Comparison of ENCODE assay signal across 9 mouse cellular contexts in genomic region chr7:105735464-105735863, GRCm38 (mm10). TPM values are rescaled to one million over a fixed set of nuclear protein-coding genes. Genes with fewer than 3 reads are reported as not detected.
DNase-seq lines count a peak whose midpoint lies in the region; ATAC-seq and TF ChIP-seq lines count a peak whose summit lies in the region.
"Not testable (repeated sequence)": the region's sequence is repeated elsewhere in the genome, so short reads cannot be mapped to it uniquely, and the experiment has no call there.
"Had no signal": no experiment of that assay in that cellular context is flagged by ENCODE, and none has a peak within 500 bp of the region (broad histone marks: within the 10 kb centered on the region; RNA-seq: fewer than 3 reads in every experiment).

No protein-coding gene starts in this region.

- H3K27ac ChIP-seq in CH12.LX (ENCODE audit: insufficient read depth, low read depth); forebrain, embryonic 14.5 days (ENCODE audit: low read depth, low read length); intestine, postnatal 0 days (ENCODE audit: low read depth, low read length); liver, adult 2 months (replicated peaks; ENCODE audit: insufficient read depth, low read depth, low read length); neural tube, embryonic 14.5 days (ENCODE audit: low read depth, low read length): not testable (repeated sequence)
- H3K27ac ChIP-seq in heart, embryonic 16.5 days (ENCODE audit: low read length), result peak overlapping the region; percentile 98

- not testable (repeated sequence) for ATAC-seq in forebrain, embryonic 14.5 days; heart, embryonic 16.5 days (replicated peaks; ENCODE audit: extremely low read depth, insufficient read depth, low FRiP score); intestine, postnatal 0 days; neural tube, embryonic 14.5 days (ENCODE audit: low read depth)

- peak overlapping the region; percentile 80 to 94 (median 89) for H3K4me3 ChIP-seq in CH12.LX (replicated peaks in 1 of 3; ENCODE audit: low read depth in 2 of 3, low read length in 2 of 3, poor library complexity in 1 of 3)
- H3K4me3 ChIP-seq in forebrain, embryonic 14.5 days (ENCODE audit: low read depth, low read length), result peak overlapping the region; percentile 87
- peak overlapping the region; percentile 94 for H3K4me3 ChIP-seq in heart, embryonic 16.5 days (ENCODE audit: low read length)
- H3K4me3 ChIP-seq in intestine, postnatal 0 days (ENCODE audit: low read depth, low read length), result peak overlapping the region; percentile 93
- peak overlapping the region; percentile 35; the same call in 1 of the 2 replicates for H3K4me3 ChIP-seq in liver, adult 2 months (ENCODE audit: insufficient read depth, low read depth, low read length)
- peak overlapping the region; percentile 91 for H3K4me3 ChIP-seq in megakaryocyte, embryonic 14.5 days (replicated peaks)
- H3K4me3 ChIP-seq in neural tube, embryonic 14.5 days (ENCODE audit: low read depth, low read length), result peak overlapping the region; percentile 64

- peak overlapping the region; percentile 88 for H3K9ac ChIP-seq in CH12.LX (ENCODE audit: insufficient read depth, low read depth)
- peak overlapping the region; percentile 90 for H3K9ac ChIP-seq in forebrain, embryonic 14.5 days (ENCODE audit: low read length)
- H3K9ac ChIP-seq in heart, embryonic 16.5 days (ENCODE audit: low read length), result peak overlapping the region; percentile 98
- H3K9ac ChIP-seq in intestine, postnatal 0 days (ENCODE audit: low read depth, low read length), result peak overlapping the region; percentile 89; the same call in 1 of the 2 replicates
- H3K9ac ChIP-seq in liver, adult 2 months (ENCODE audit: low read depth, low read length), result peak overlapping the region; percentile 39; the same call in 1 of the 2 replicates
- peak overlapping the region; percentile 84 for H3K9ac ChIP-seq in neural tube, embryonic 14.5 days (replicated peaks; ENCODE audit: low read depth, low read length)

- DNase-seq in CH12.LX (ENCODE audit: extremely low read depth); forebrain, embryonic 14.5 days (ENCODE audit: low spot score); liver, adult 2 months (ENCODE audit: extremely low read depth, low read depth, low spot score): not testable (repeated sequence)
- DNase-seq in embryo, embryonic 10.5 days (ENCODE audit: low spot score), result peak; percentile 24

- in situ Hi-C loops in CH12.LX (cut with MboI; ENCODE audit: low pct_ligation_motif_present, low pct_unique_long_range_greater_than_20kb, low sequenced_read_pairs), result not testable (repeated sequence)

- not testable (repeated sequence) for TF ChIP-seq RAD21 in CH12.LX (IDR thresholded peaks at IDR 0.05; ENCODE audit: low read depth, low read length)

- TF ChIP-seq CTCF in CH12.LX (conservative IDR thresholded peaks at IDR 0.05 in 1 of 2, IDR thresholded peaks at IDR 0.05 in 1 of 2; ENCODE audit: low read depth in 2 of 2, low read length in 2 of 2); intestine, postnatal 0 days (IDR thresholded peaks at IDR 0.05; ENCODE audit: low read depth); liver, adult 2 months (IDR thresholded peaks at IDR 0.05; ENCODE audit: low read depth, low read length): not testable (repeated sequence)

- not testable (repeated sequence) for H3K27me3 ChIP-seq in CH12.LX (replicated peaks); forebrain, embryonic 14.5 days (replicated peaks; ENCODE audit: control insufficient read depth, insufficient read depth, low read length); heart, embryonic 16.5 days (ENCODE audit: control insufficient read depth, insufficient read depth, low read length); intestine, postnatal 0 days (replicated peaks; ENCODE audit: control insufficient read depth, insufficient read depth, low read length); liver, adult 2 months (ENCODE audit: control insufficient read depth, insufficient read depth, low read length); megakaryocyte, embryonic 14.5 days (replicated peaks); neural tube, embryonic 14.5 days (ENCODE audit: control insufficient read depth, insufficient read depth, low read length)

- dilution Hi-C loops in CH12.LX (cut with MboI; ENCODE audit: extremely low pct_ligation_motif_present, extremely low pct_unique_long_range_greater_than_20kb, low sequenced_read_pairs), result not testable (repeated sequence)

- TF ChIP-seq EP300 in CH12.LX (IDR thresholded peaks at IDR 0.05; ENCODE audit: low read length), result not testable (repeated sequence)

- H3K4me1 ChIP-seq in CH12.LX (ENCODE audit: control insufficient read depth in 1 of 2, insufficient read depth in 2 of 2), result peaks cover 11 to 58% of the 10 kb centered on the region in 2 experiments
- H3K4me1 ChIP-seq in forebrain, embryonic 14.5 days (ENCODE audit: control insufficient read depth, insufficient read depth, low read length); intestine, postnatal 0 days (replicated peaks; ENCODE audit: control insufficient read depth, insufficient read depth, low read length); liver, adult 2 months (ENCODE audit: control insufficient read depth, insufficient read depth, low read length): not testable (repeated sequence)
- H3K4me1 ChIP-seq in heart, embryonic 16.5 days (ENCODE audit: control insufficient read depth, insufficient read depth, low read length), result peaks cover 23% of the 10 kb centered on the region
- peaks cover 66% of the 10 kb centered on the region for H3K4me1 ChIP-seq in megakaryocyte, embryonic 14.5 days
- H3K4me1 ChIP-seq in neural tube, embryonic 14.5 days (ENCODE audit: control insufficient read depth, insufficient read depth, low read length), result peaks cover 11% of the 10 kb centered on the region

- WGBS in forebrain, embryonic 14.5 days, result 65% methylated on average over 4 of the region's 4 CpGs
- WGBS in heart, embryonic 16.5 days, result 50% methylated on average over 4 of the region's 4 CpGs
- 48% methylated on average over 3 of the region's 4 CpGs for WGBS in intestine, postnatal 0 days
- 46% methylated on average over 4 of the region's 4 CpGs for WGBS in liver, adult 2 months
- WGBS in neural tube, embryonic 14.5 days, result 53% methylated on average over 4 of the region's 4 CpGs

- not testable (repeated sequence) for TF ChIP-seq POLR2A in CH12.LX (IDR thresholded peaks at IDR 0.05; ENCODE audit: low read depth, low read length); liver, adult 2 months (IDR thresholded peaks at IDR 0.05; ENCODE audit: extremely low read depth, insufficient read depth, low read length)

- H3K79me2 ChIP-seq in CH12.LX (replicated peaks; ENCODE audit: control insufficient read depth, extremely low read depth, insufficient read depth, poor library complexity, severe bottlenecking), result peaks cover 24% of the 10 kb centered on the region
- not testable (repeated sequence) for H3K79me2 ChIP-seq in liver, adult 2 months (ENCODE audit: control insufficient read depth, insufficient read depth, low read length)

- peak overlapping the region; percentile 90 for H3K4me2 ChIP-seq in CH12.LX (ENCODE audit: insufficient read depth, low read depth, poor library complexity, severe bottlenecking)
- peak overlapping the region; percentile 76 for H3K4me2 ChIP-seq in forebrain, embryonic 14.5 days (ENCODE audit: low read length)
- H3K4me2 ChIP-seq in heart, embryonic 16.5 days (ENCODE audit: low read depth, low read length), result peak overlapping the region; percentile 84
- peak overlapping the region; percentile 92 for H3K4me2 ChIP-seq in intestine, postnatal 0 days (replicated peaks; ENCODE audit: low read depth)
- peak overlapping the region; percentile 92 for H3K4me2 ChIP-seq in neural tube, embryonic 14.5 days (ENCODE audit: low read depth, low read length)

- peaks cover 50 to 58% of the 10 kb centered on the region in 2 experiments for H3K36me3 ChIP-seq in CH12.LX (replicated peaks in 1 of 2; ENCODE audit: control insufficient read depth in 1 of 2, insufficient read depth in 1 of 2, low read length in 1 of 2)
- peaks cover 42% of the 10 kb centered on the region for H3K36me3 ChIP-seq in forebrain, embryonic 14.5 days (ENCODE audit: control insufficient read depth, insufficient read depth, low read length)
- H3K36me3 ChIP-seq in heart, embryonic 16.5 days (ENCODE audit: control insufficient read depth, insufficient read depth), result peaks cover 43% of the 10 kb centered on the region
- H3K36me3 ChIP-seq in intestine, postnatal 0 days (ENCODE audit: control insufficient read depth, insufficient read depth), result peaks cover 46% of the 10 kb centered on the region; the same call in 1 of the 2 replicates
- H3K36me3 ChIP-seq in liver, adult 2 months (ENCODE audit: control insufficient read depth, insufficient read depth, low read length), result peaks cover 39% of the 10 kb centered on the region
- H3K36me3 ChIP-seq in megakaryocyte, embryonic 14.5 days (replicated peaks; ENCODE audit: low read length), result peaks cover 70% of the 10 kb centered on the region
- H3K36me3 ChIP-seq in neural tube, embryonic 14.5 days (ENCODE audit: control insufficient read depth, insufficient read depth, low read length), result peaks cover 18% of the 10 kb centered on the region

- H3K9me3 ChIP-seq in CH12.LX (replicated peaks; ENCODE audit: low read length); forebrain, embryonic 14.5 days (replicated peaks; ENCODE audit: control insufficient read depth, low read length); heart, embryonic 16.5 days (replicated peaks; ENCODE audit: control insufficient read depth, low read length); intestine, postnatal 0 days (ENCODE audit: control insufficient read depth); megakaryocyte, embryonic 14.5 days; neural tube, embryonic 14.5 days (ENCODE audit: control insufficient read depth, low read length): not testable (repeated sequence)

RNA-seq across cellular contexts. Expression of gene Ilk, which starts 0.9 kb away (rescaled TPM):
- total RNA-seq in CH12.LX (2012; rRNA removed) (32.4 and 32.6 TPM in 2 replicates), CH12.LX (2014; rRNA removed) (40.3 and 42.6 TPM in 2 replicates)
- polyA plus RNA-seq in CH12.LX (2012; ENCODE audit: insufficient read length, low read depth), result 45.9 and 51.1 TPM in 2 replicates
- polyA plus RNA-seq in forebrain, embryonic 14.5 days (2014; fragmentation: Nextera tagmentation; extraction: Ambion mirVana), result 207 and 214 TPM in 2 replicates
- 403 and 415 TPM in 2 replicates for polyA plus RNA-seq in heart, embryonic 16.5 days (2015; fragmentation: Nextera tagmentation; extraction: Ambion mirVana)
- 173 and 178 TPM in 2 replicates for polyA plus RNA-seq in intestine, postnatal 0 days (2015; fragmentation: Nextera tagmentation; extraction: Ambion mirVana)
- 36.6 and 41.1 TPM in 2 replicates for total RNA-seq in liver, adult 2 months (2014; rRNA removed)
- polyA plus RNA-seq in liver, adult 2 months (2012; rRNA removed), result 50.5 and 53.6 TPM in 2 replicates
- 241 and 315 TPM in 2 replicates for polyA plus RNA-seq in megakaryocyte, embryonic 14.5 days (2012; ENCODE audit: insufficient read depth, low replicate concordance)
- polyA plus RNA-seq in neural tube, embryonic 14.5 days (2014; fragmentation: Nextera tagmentation; extraction: Ambion mirVana), result 182 and 227 TPM in 2 replicates

RNA-seq across cellular contexts. Expression of gene Rrp8, which starts 1.7 kb away (rescaled TPM):
- total RNA-seq in CH12.LX (2012; rRNA removed), result 28.7 and 43.7 TPM in 2 replicates
- 57.3 and 66.0 TPM in 2 replicates for total RNA-seq in CH12.LX (2014; rRNA removed)
- polyA plus RNA-seq in CH12.LX (2012; ENCODE audit: insufficient read length, low read depth), result 84.2 and 133 TPM in 2 replicates
- 19.3 and 20.3 TPM in 2 replicates for polyA plus RNA-seq in forebrain, embryonic 14.5 days (2014; fragmentation: Nextera tagmentation; extraction: Ambion mirVana)
- 21.7 and 22.2 TPM in 2 replicates for polyA plus RNA-seq in heart, embryonic 16.5 days (2015; fragmentation: Nextera tagmentation; extraction: Ambion mirVana)
- 12.7 and 15.0 TPM in 2 replicates for polyA plus RNA-seq in intestine, postnatal 0 days (2015; fragmentation: Nextera tagmentation; extraction: Ambion mirVana)
- total RNA-seq in liver, adult 2 months (2014; rRNA removed), result 4.9 and 5.5 TPM in 2 replicates
- polyA plus RNA-seq in liver, adult 2 months (2012; rRNA removed), result 5.5 and 5.9 TPM in 2 replicates
- 20.7 and 32.3 TPM in 2 replicates for polyA plus RNA-seq in megakaryocyte, embryonic 14.5 days (2012; ENCODE audit: insufficient read depth, low replicate concordance)
- 22.9 and 28.5 TPM in 2 replicates for polyA plus RNA-seq in neural tube, embryonic 14.5 days (2014; fragmentation: Nextera tagmentation; extraction: Ambion mirVana)

RNA-seq across cellular contexts. Expression of gene Taf10, which starts 8.7 kb away (rescaled TPM):
- 259 and 331 TPM in 2 replicates for total RNA-seq in CH12.LX (2012; rRNA removed)
- 259 and 461 TPM in 2 replicates for total RNA-seq in CH12.LX (2014; rRNA removed)
- 297 and 330 TPM in 2 replicates for polyA plus RNA-seq in CH12.LX (2012; ENCODE audit: insufficient read length, low read depth)
- polyA plus RNA-seq in forebrain, embryonic 14.5 days (2014; fragmentation: Nextera tagmentation; extraction: Ambion mirVana), result 116 and 164 TPM in 2 replicates
- polyA plus RNA-seq in heart, embryonic 16.5 days (2015; fragmentation: Nextera tagmentation; extraction: Ambion mirVana), result 89.0 and 94.2 TPM in 2 replicates
- polyA plus RNA-seq in intestine, postnatal 0 days (2015; fragmentation: Nextera tagmentation; extraction: Ambion mirVana), result 164 and 168 TPM in 2 replicates
- total RNA-seq in liver, adult 2 months (2014; rRNA removed), result 87.3 and 107 TPM in 2 replicates
- polyA plus RNA-seq in liver, adult 2 months (2012; rRNA removed), result 296 and 310 TPM in 2 replicates
- polyA plus RNA-seq in megakaryocyte, embryonic 14.5 days (2012; ENCODE audit: insufficient read depth, low replicate concordance), result 411 and 429 TPM in 2 replicates
- polyA plus RNA-seq in neural tube, embryonic 14.5 days (2014; fragmentation: Nextera tagmentation; extraction: Ambion mirVana), result 118 and 120 TPM in 2 replicates

RNA-seq across cellular contexts. Expression of gene Tpp1, which starts 16.6 kb away (rescaled TPM):
- total RNA-seq in CH12.LX (2012; rRNA removed) (25.1 and 29.9 TPM in 2 replicates), CH12.LX (2014; rRNA removed) (13.8 and 19.1 TPM in 2 replicates)
- polyA plus RNA-seq in CH12.LX (2012; ENCODE audit: insufficient read length, low read depth), result 45.4 and 49.1 TPM in 2 replicates
- 41.1 and 44.3 TPM in 2 replicates for polyA plus RNA-seq in forebrain, embryonic 14.5 days (2014; fragmentation: Nextera tagmentation; extraction: Ambion mirVana)
- 74.6 and 77.5 TPM in 2 replicates for polyA plus RNA-seq in heart, embryonic 16.5 days (2015; fragmentation: Nextera tagmentation; extraction: Ambion mirVana)
- 176 and 184 TPM in 2 replicates for polyA plus RNA-seq in intestine, postnatal 0 days (2015; fragmentation: Nextera tagmentation; extraction: Ambion mirVana)
- 27.4 and 43.8 TPM in 2 replicates for total RNA-seq in liver, adult 2 months (2014; rRNA removed)
- 95.3 and 124 TPM in 2 replicates for polyA plus RNA-seq in liver, adult 2 months (2012; rRNA removed)
- polyA plus RNA-seq in megakaryocyte, embryonic 14.5 days (2012; ENCODE audit: insufficient read depth, low replicate concordance), result 37.7 and 43.0 TPM in 2 replicates
- 39.2 and 52.7 TPM in 2 replicates for polyA plus RNA-seq in neural tube, embryonic 14.5 days (2014; fragmentation: Nextera tagmentation; extraction: Ambion mirVana)

RNA-seq across cellular contexts. Expression of gene Dchs1, which starts 52.0 kb away (rescaled TPM):
- total RNA-seq in CH12.LX (2012; rRNA removed), result 0.04 TPM in 1 of 2 replicates, not detected in the other
- total RNA-seq in CH12.LX (2014; rRNA removed), result not detected in 2 replicates
- 0.03 TPM in 1 of 2 replicates, not detected in the other for polyA plus RNA-seq in CH12.LX (2012; ENCODE audit: insufficient read length, low read depth)
- 18.3 and 21.7 TPM in 2 replicates for polyA plus RNA-seq in forebrain, embryonic 14.5 days (2014; fragmentation: Nextera tagmentation; extraction: Ambion mirVana)
- 3.1 and 4.3 TPM in 2 replicates for polyA plus RNA-seq in heart, embryonic 16.5 days (2015; fragmentation: Nextera tagmentation; extraction: Ambion mirVana)
- polyA plus RNA-seq in intestine, postnatal 0 days (2015; fragmentation: Nextera tagmentation; extraction: Ambion mirVana), result 2.2 and 2.4 TPM in 2 replicates
- 1.4 and 2.7 TPM in 2 replicates for total RNA-seq in liver, adult 2 months (2014; rRNA removed)
- 1.1 TPM in 2 replicates for polyA plus RNA-seq in liver, adult 2 months (2012; rRNA removed)
- 0.27 and 0.74 TPM in 2 replicates for polyA plus RNA-seq in megakaryocyte, embryonic 14.5 days (2012; ENCODE audit: insufficient read depth, low replicate concordance)
- 20.7 and 20.8 TPM in 2 replicates for polyA plus RNA-seq in neural tube, embryonic 14.5 days (2014; fragmentation: Nextera tagmentation; extraction: Ambion mirVana)
- polyA plus RNA-seq: CD4-positive, CD25-positive, alpha-beta regulatory T cell, adult 4 months had no signal

Comparison
In these comparisons a context has a peak if more than half of its experiments do, and no peak if none do; other contexts are left out.
1. H3K4me3 ChIP-seq: peak in every context shown above with its lines; median percentile 94 in heart, embryonic 16.5 days; 93 in intestine, postnatal 0 days; 91 in megakaryocyte, embryonic 14.5 days; 89 in CH12.LX; 87 in forebrain, embryonic 14.5 days; 64 in neural tube, embryonic 14.5 days; 35 in liver, adult 2 months.
2. H3K9ac ChIP-seq: peak in every context shown above with its lines; median percentile 98 in heart, embryonic 16.5 days; 90 in forebrain, embryonic 14.5 days; 89 in intestine, postnatal 0 days; 88 in CH12.LX; 84 in neural tube, embryonic 14.5 days; 39 in liver, adult 2 months.